Comparison of ENCODE assay signal across 22 mouse cellular contexts in genomic region chr19:38627075-38627768, GRCm38 (mm10).
A peak's percentile ranks its signal among the peaks of the same experiment; 100 is the strongest.
DNase-seq lines count a peak whose midpoint lies in the region; ATAC-seq and TF ChIP-seq lines count a peak whose summit lies in the region.
"Had no signal": no experiment of that assay in that cellular context is flagged by ENCODE, and none has a peak within 500 bp of the region (broad histone marks: within the 10 kb centered on the region; RNA-seq: fewer than 3 reads in every experiment).

No protein-coding gene starts in this region.

- no peak for ATAC-seq in heart, embryonic 12.5 days (ENCODE audit: insufficient number of reproducible peaks, low FRiP score)
- peak; percentile 91 for ATAC-seq in lung, postnatal 0 days
- ATAC-seq in hindbrain, embryonic 11.5 days (ENCODE audit: low FRiP score), result no peak
- ATAC-seq: forebrain, embryonic 13.5 days; inflammation-experienced regulatory T-cells, adult 6 months; midbrain, embryonic 13.5 days had no signal

- no peak overlapping the region for H3K4me2 ChIP-seq in heart, embryonic 12.5 days
- no peak overlapping the region for H3K4me2 ChIP-seq in lung, postnatal 0 days (replicated peaks; ENCODE audit: low read depth, low read length)
- H3K4me2 ChIP-seq in hindbrain, embryonic 11.5 days (replicated peaks; ENCODE audit: low read depth, low read length), result no peak overlapping the region
- H3K4me2 ChIP-seq: forebrain, embryonic 13.5 days; hindbrain, embryonic 14.5 days; midbrain, embryonic 13.5 days had no signal

- peaks cover 16% of the 10 kb centered on the region for H3K4me1 ChIP-seq in heart, embryonic 12.5 days (replicated peaks)
- H3K4me1 ChIP-seq in lung, adult 2 months (ENCODE audit: control insufficient read depth, insufficient read depth, low read length), result peaks cover 7% of the 10 kb centered on the region
- no peaks in the 10 kb centered on the region for H3K4me1 ChIP-seq in lung, postnatal 0 days (ENCODE audit: insufficient read depth, low read depth, low read length)
- no peaks in the 10 kb centered on the region for H3K4me1 ChIP-seq in hindbrain, embryonic 11.5 days (replicated peaks; ENCODE audit: control insufficient read depth, insufficient read depth, low read length)
- H3K4me1 ChIP-seq: forebrain, embryonic 13.5 days; megakaryocyte, embryonic 14.5 days; midbrain, embryonic 13.5 days had no signal

- 58% methylated on average over 9 of the region's 9 CpGs for WGBS in heart, embryonic 12.5 days
- WGBS in lung, adult 2 months, result 41% methylated on average over 9 of the region's 9 CpGs
- WGBS in lung, postnatal 0 days, result 35% methylated on average over 9 of the region's 9 CpGs
- WGBS in hindbrain, embryonic 11.5 days, result 85% methylated on average over 9 of the region's 9 CpGs

- H3K36me3 ChIP-seq in heart, embryonic 12.5 days, result no peaks in the 10 kb centered on the region
- H3K36me3 ChIP-seq in lung, postnatal 0 days (ENCODE audit: insufficient read depth, low read length), result no peaks in the 10 kb centered on the region
- H3K36me3 ChIP-seq in hindbrain, embryonic 11.5 days (ENCODE audit: control insufficient read depth, insufficient read depth, low read length), result no peaks in the 10 kb centered on the region
- H3K36me3 ChIP-seq: midbrain, embryonic 13.5 days had no signal

- H3K4me3 ChIP-seq in heart, embryonic 12.5 days, result no peak overlapping the region
- no peak overlapping the region for H3K4me3 ChIP-seq in lung, adult 2 months (replicated peaks; ENCODE audit: extremely low read depth, low read depth, low read length)
- H3K4me3 ChIP-seq in lung, postnatal 0 days (ENCODE audit: low read depth, low read length), result no peak overlapping the region
- no peak overlapping the region for H3K4me3 ChIP-seq in hindbrain, embryonic 11.5 days (ENCODE audit: low read depth, low read length)
- H3K4me3 ChIP-seq: forebrain, embryonic 13.5 days; layer of hippocampus, adult 2 months; megakaryocyte, embryonic 14.5 days; midbrain, embryonic 13.5 days had no signal

- no peaks in the 10 kb centered on the region for H3K9me3 ChIP-seq in heart, embryonic 12.5 days (replicated peaks)
- H3K9me3 ChIP-seq in lung, postnatal 0 days (ENCODE audit: low read length), result no peaks in the 10 kb centered on the region
- no peaks in the 10 kb centered on the region for H3K9me3 ChIP-seq in hindbrain, embryonic 11.5 days (ENCODE audit: control insufficient read depth, low read length)
- H3K9me3 ChIP-seq: forebrain, embryonic 13.5 days; megakaryocyte, embryonic 14.5 days; midbrain, embryonic 13.5 days had no signal

- no peak overlapping the region for H3K9ac ChIP-seq in heart, embryonic 12.5 days
- no peak overlapping the region for H3K9ac ChIP-seq in lung, postnatal 0 days (replicated peaks; ENCODE audit: low read depth)
- no peak overlapping the region for H3K9ac ChIP-seq in hindbrain, embryonic 11.5 days (ENCODE audit: low read depth, low read length)
- H3K9ac ChIP-seq: forebrain, embryonic 13.5 days; hindbrain, embryonic 14.5 days; midbrain, embryonic 13.5 days had no signal

- no peak overlapping the region for H3K27ac ChIP-seq in heart, embryonic 12.5 days (ENCODE audit: poor library complexity, severe bottlenecking)
- H3K27ac ChIP-seq in lung, postnatal 0 days (ENCODE audit: low read length), result no peak overlapping the region
- H3K27ac ChIP-seq in hindbrain, embryonic 11.5 days (ENCODE audit: low read depth, low read length), result no peak overlapping the region
- H3K27ac ChIP-seq: forebrain, embryonic 13.5 days; hindbrain, embryonic 14.5 days; layer of hippocampus, adult 2 months; midbrain, embryonic 13.5 days had no signal

- TF ChIP-seq CTCF in lung, adult 2 months (IDR thresholded peaks at IDR 0.05; ENCODE audit: insufficient read depth, low read length), result no peak
- no peak for TF ChIP-seq CTCF in lung, postnatal 0 days (IDR thresholded peaks at IDR 0.05)

- TF ChIP-seq EP300 in lung, postnatal 0 days (IDR thresholded peaks at IDR 0.05), result peak; percentile 89

- no peaks in the 10 kb centered on the region for H3K27me3 ChIP-seq in heart, embryonic 12.5 days (replicated peaks)
- H3K27me3 ChIP-seq in lung, postnatal 0 days (replicated peaks; ENCODE audit: insufficient read depth, low read length), result no peaks in the 10 kb centered on the region
- no peaks in the 10 kb centered on the region for H3K27me3 ChIP-seq in hindbrain, embryonic 11.5 days (ENCODE audit: control insufficient read depth, insufficient read depth, low read length)
- H3K27me3 ChIP-seq: forebrain, embryonic 13.5 days; megakaryocyte, embryonic 14.5 days; midbrain, embryonic 13.5 days had no signal

- TF ChIP-seq POLR2A in lung, adult 2 months (IDR thresholded peaks at IDR 0.05; ENCODE audit: borderline replicate concordance, extremely low read depth, low read depth, low read length), result no peak

- DNase-seq in heart, postnatal 4 days, result peak; percentile 58
- peak; percentile 46 for DNase-seq in lung, adult 2 months
- DNase-seq in lung, postnatal 0 days (ENCODE audit: low spot score), result peak; percentile 65
- no peak for DNase-seq in thymus, postnatal 4 days
- DNase-seq in cerebellum, adult 8-10 months, result no peak
- DNase-seq in hindbrain, embryonic 11.5 days (ENCODE audit: low spot score), result no peak
- DNase-seq: adrenal gland, postnatal 10 days; cerebellum, adult 18-20 months; cerebellum, postnatal 36 days; embryo, embryonic 11 days; kidney, adult 9 months; kidney, postnatal 14 days; right cerebral cortex, postnatal 25 days; spleen, adult 18-20 months; thymus, postnatal 14 days had no signal

Comparison
In these comparisons a context has a peak if more than half of its experiments do, and no peak if none do; other contexts are left out.
1. DNase-seq: peak in heart, postnatal 4 days (single experiment), lung, adult 2 months (single experiment) and lung, postnatal 0 days (single experiment); none in thymus, postnatal 4 days (single experiment), cerebellum, adult 8-10 months (single experiment) and hindbrain, embryonic 11.5 days (single experiment).